Mouse (Mus musculus) megakaryocyte, embryonic 14.5 days (primary cell): ENCODE results near the gene Mtus2. TPM values are rescaled to one million over a fixed set of nuclear protein-coding genes. Genes with fewer than 3 reads are reported as not detected.
A peak's percentile ranks its signal among the peaks of the same experiment; 100 is the strongest.
"Not testable (repeated sequence)": the region's sequence is repeated elsewhere in the genome, so short reads cannot be mapped to it uniquely, and the experiment has no call there.

Experiments
- H3K27me3 ChIP-seq: replicated peaks from 2 replicates; pipeline ENCODE3; 2012; ENCODE audit warnings: inconsistent platforms
- H3K36me3 ChIP-seq: replicated peaks from 2 replicates; pipeline ENCODE3; 2012; ENCODE audit warnings: low read length, inconsistent platforms, mixed read lengths
- H3K4me1 ChIP-seq: 2 replicates; pipeline ENCODE4 v1.6.1; 2012; ENCODE audit warnings: inconsistent platforms
- H3K4me3 ChIP-seq: replicated peaks from 2 replicates; pipeline ENCODE3; 2012; ENCODE audit warnings: moderate library complexity, mild to moderate bottlenecking, inconsistent platforms
- H3K9me3 ChIP-seq: 2 replicates; pipeline ENCODE4 v1.6.1; 2012; ENCODE audit warnings: inconsistent platforms
- FLI1 ChIP-seq: IDR thresholded peaks from 2 replicates; pipeline ENCODE4 v1.6.1; 2012; ENCODE audit warnings: low read length, inconsistent platforms, mixed read lengths
- GATA1 ChIP-seq: IDR thresholded peaks from 3 replicates; pipeline ENCODE4 v1.6.1; 2012; ENCODE audit warnings: mixed read lengths, low read length, inconsistent platforms, borderline replicate concordance
- polyA plus RNA-seq: library from polyadenylated mRNA; stranded (reverse); fragments of >175 nt; gene quantifications from 2 replicates; pipeline ENCODE4 v1.2.3, GENCODE M21; 2012; ENCODE audit warnings: low replicate concordance; ENCODE audit not compliant: insufficient read depth

Mtus2 gene
- polyA plus RNA-seq, 1 experiment, result not detected

GRCm38 (mm10) chr5:148287529-148287928 lies 330.4 kb downstream of the Mtus2 start:
- Histone ChIP-seq H3K4me1 (no peaks in the 10 kb centered on the region), H3K9me3 (peaks cover 54% of the 10 kb centered on the region), H3K4me3 (no peak overlapping the region), H3K36me3 (no peaks in the 10 kb centered on the region), H3K27me3 (no peaks in the 10 kb centered on the region)
- no peak for TF ChIP-seq FLI1
- no peak for TF ChIP-seq GATA1

GRCm38 (mm10) chr5:148288804-148289203 lies 331.7 kb downstream of the Mtus2 start:
- TF ChIP-seq FLI1, result no peak
- no peak for TF ChIP-seq GATA1
- H3K4me3 ChIP-seq, result peak overlapping the region; percentile 1
- H3K4me1 ChIP-seq, result no peaks in the 10 kb centered on the region
- H3K27me3 ChIP-seq, result no peaks in the 10 kb centered on the region
- peaks cover 62% of the 10 kb centered on the region for H3K9me3 ChIP-seq
- no peaks in the 10 kb centered on the region for H3K36me3 ChIP-seq

- Histone ChIP-seq H3K27me3 (no peaks in the 10 kb centered on the region), H3K4me1 (no peaks in the 10 kb centered on the region), H3K4me3 (no peak overlapping the region), H3K36me3 (no peaks in the 10 kb centered on the region), H3K9me3 (peaks cover 70% of the 10 kb centered on the region)
- no peak for TF ChIP-seq FLI1
- no peak for TF ChIP-seq GATA1
Observed at GRCm38 (mm10) chr5:148289951-148290350, 332.8 kb downstream of the Mtus2 start.

GRCm38 (mm10) chr5:148292862-148293261 lies 335.7 kb downstream of the Mtus2 start:
- no peaks in the 10 kb centered on the region for H3K27me3 ChIP-seq
- peaks cover 64% of the 10 kb centered on the region for H3K9me3 ChIP-seq

GRCm38 (mm10) chr5:148293346-148293745 lies 336.2 kb downstream of the Mtus2 start:
- Histone ChIP-seq H3K9me3 (peaks cover 64% of the 10 kb centered on the region), H3K4me3 (peak overlapping the region; percentile 14), H3K27me3 (no peaks in the 10 kb centered on the region), H3K4me1 (no peaks in the 10 kb centered on the region), H3K36me3 (no peaks in the 10 kb centered on the region)
- TF ChIP-seq FLI1 (no peak), GATA1 (no peak)

More at GRCm38 (mm10) chr5:148292862-148293261, 335.7 kb downstream of the Mtus2 start:
- TF ChIP-seq GATA1, result no peak
- Histone ChIP-seq H3K36me3 (no peaks in the 10 kb centered on the region), H3K4me1 (no peaks in the 10 kb centered on the region), H3K4me3 (no peak overlapping the region)

GRCm38 (mm10) chr5:148302968-148303367 lies 345.8 kb downstream of the Mtus2 start:
- Histone ChIP-seq H3K4me3 (no peak overlapping the region), H3K36me3 (no peaks in the 10 kb centered on the region), H3K4me1 (no peaks in the 10 kb centered on the region), H3K27me3 (peaks cover 1% of the 10 kb centered on the region), H3K9me3 (peaks cover 39% of the 10 kb centered on the region)
- no peak for TF ChIP-seq FLI1
- TF ChIP-seq GATA1, result no peak

- no peak overlapping the region for H3K4me3 ChIP-seq
- peaks cover 1% of the 10 kb centered on the region for H3K27me3 ChIP-seq
- H3K9me3 ChIP-seq, result peaks cover 39% of the 10 kb centered on the region
- TF ChIP-seq GATA1, result no peak
- no peak for TF ChIP-seq FLI1
- no peaks in the 10 kb centered on the region for H3K36me3 ChIP-seq
- H3K4me1 ChIP-seq, result no peaks in the 10 kb centered on the region
Observed at GRCm38 (mm10) chr5:148304112-148304511, 347.0 kb downstream of the Mtus2 start.

- TF ChIP-seq GATA1 (no peak), FLI1 (no peak)
- Histone ChIP-seq H3K27me3 (peaks cover 4% of the 10 kb centered on the region), H3K9me3 (peaks cover 32% of the 10 kb centered on the region), H3K36me3 (no peaks in the 10 kb centered on the region), H3K4me3 (peak overlapping the region; percentile 91), H3K4me1 (peaks cover 4% of the 10 kb centered on the region)
Observed at GRCm38 (mm10) chr5:148310790-148311189, 353.7 kb downstream of the Mtus2 start.

- Histone ChIP-seq H3K4me1 (peaks cover 4% of the 10 kb centered on the region), H3K9me3 (peaks cover 32% of the 10 kb centered on the region), H3K4me3 (no peak overlapping the region), H3K27me3 (peaks cover 4% of the 10 kb centered on the region), H3K36me3 (no peaks in the 10 kb centered on the region)
- no peak for TF ChIP-seq GATA1
- no peak for TF ChIP-seq FLI1
Observed at GRCm38 (mm10) chr5:148312443-148312842, 355.3 kb downstream of the Mtus2 start.

GRCm38 (mm10) chr5:148314931-148315330 lies 357.8 kb downstream of the Mtus2 start:
- Histone ChIP-seq H3K4me1 (peaks cover 4% of the 10 kb centered on the region), H3K27me3 (peaks cover 4% of the 10 kb centered on the region)

GRCm38 (mm10) chr5:148325317-148325885 lies 368.3 kb downstream of the Mtus2 start:
- Histone ChIP-seq H3K27me3 (no peaks in the 10 kb centered on the region), H3K9me3 (no peaks in the 10 kb centered on the region), H3K4me1 (peaks cover 8% of the 10 kb centered on the region), H3K4me3 (no peak overlapping the region), H3K36me3 (peaks cover 20% of the 10 kb centered on the region)
- TF ChIP-seq GATA1 (no peak), FLI1 (no peak)

More at GRCm38 (mm10) chr5:148314931-148315330, 357.8 kb downstream of the Mtus2 start:
- H3K4me3 ChIP-seq, result no peak overlapping the region
- no peak for TF ChIP-seq FLI1
- TF ChIP-seq GATA1, result no peak
- no peaks in the 10 kb centered on the region for H3K36me3 ChIP-seq
- H3K9me3 ChIP-seq, result peaks cover 32% of the 10 kb centered on the region

GRCm38 (mm10) chr5:148326295-148326694 lies 369.2 kb downstream of the Mtus2 start:
- H3K36me3 ChIP-seq, result peaks cover 28% of the 10 kb centered on the region
- not testable (repeated sequence) for H3K27me3 ChIP-seq, H3K4me1 ChIP-seq, H3K9me3 ChIP-seq, H3K4me3 ChIP-seq
